Mouse (Mus musculus): ENCODE results near the gene Rnasel.
"Not testable (repeated sequence)": the region's sequence is repeated elsewhere in the genome, so short reads cannot be mapped to it uniquely, and the experiment has no call there.

DNA sequence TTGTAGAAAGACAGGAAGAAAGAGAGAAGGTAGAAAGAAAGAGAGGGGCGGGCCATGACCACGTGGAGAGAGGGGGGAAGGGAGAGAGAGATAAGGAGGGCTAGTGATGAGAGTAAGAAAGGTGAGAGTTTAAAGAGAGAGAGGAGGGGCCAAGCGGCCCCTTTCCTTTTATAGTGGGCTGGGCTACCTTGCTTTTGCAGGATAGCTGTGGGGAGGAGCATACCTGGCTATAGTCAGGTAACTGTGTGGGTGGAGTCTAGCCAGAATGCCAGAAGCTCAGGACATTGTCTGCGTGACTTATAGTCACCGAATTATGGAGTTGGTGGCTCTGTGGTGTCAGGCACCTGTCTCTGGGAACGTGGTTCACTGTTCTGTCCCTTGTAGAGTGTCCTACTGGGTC, 20.3 kb downstream of the Rnasel start:
- not testable (repeated sequence) for TF ChIP-seq CTCF, EP300 (IDR thresholded peaks at IDR 0.05; ENCODE audit: low read depth)

All from liver, postnatal 0 days (tissue).